Mouse (Mus musculus): ENCODE measurements around the gene Gadd45b.

The Gadd45b gene

GRCm38 (mm10) chr10:80929299-80930226 is at the start of gene Gadd45b:
Gene Gadd45b (plus strand): TSS chr10:80930073.
- peak; percentile 99 for DNase-seq (ENCODE audit: low read depth, low spot score)

- peak; percentile 87 for DNase-seq (ENCODE audit: low read depth, low spot score)
Observed at GRCm38 (mm10) chr10:80880131-80880641, 49.7 kb upstream of the Gadd45b start.

DNA sequence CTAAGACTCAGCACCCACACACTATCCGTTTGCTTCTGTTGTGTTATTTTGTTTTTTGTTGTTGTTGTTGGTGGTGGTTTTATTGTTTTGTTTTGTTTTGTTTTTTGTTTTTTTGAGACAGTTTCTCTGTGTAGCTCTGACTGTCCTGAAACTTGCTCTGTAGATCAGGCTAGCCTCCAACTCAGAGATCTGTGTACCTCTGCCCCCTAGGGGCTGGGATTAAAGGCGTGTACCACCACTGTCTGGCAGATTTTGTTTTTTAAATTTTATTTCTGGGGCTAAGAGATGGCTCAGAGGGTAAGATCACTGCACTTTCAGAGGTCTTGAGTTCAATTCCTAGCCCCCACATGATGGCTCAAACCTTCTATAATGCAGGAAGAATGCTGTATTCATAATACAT is 49.0 kb upstream of the Gadd45b start:
- DNase-seq (ENCODE audit: low read depth, low spot score) = peak; percentile 55

GRCm38 (mm10) chr10:80881301-80881700 is 48.6 kb upstream of the Gadd45b start:
- peak; percentile 89 for DNase-seq (ENCODE audit: low read depth, low spot score)

DNA sequence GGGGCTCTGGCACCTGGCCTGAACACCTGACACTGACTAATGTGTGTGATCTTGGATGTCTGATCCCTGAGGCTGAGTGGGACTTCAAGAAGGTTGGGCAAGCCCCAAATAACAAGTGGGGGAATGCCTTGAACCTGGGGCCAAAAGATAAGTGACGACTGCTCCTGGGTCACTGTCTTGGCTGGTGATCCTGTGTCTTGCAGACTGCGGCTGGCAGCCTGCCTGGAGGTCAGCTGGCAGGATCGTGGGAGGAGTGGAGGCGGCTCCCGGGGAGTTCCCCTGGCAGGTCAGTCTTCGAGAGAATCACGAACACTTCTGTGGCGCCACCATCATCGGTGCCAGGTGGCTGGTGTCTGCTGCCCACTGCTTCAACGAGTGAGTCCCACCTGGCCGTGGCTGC is 42.7 kb upstream of the Gadd45b start:
- no peak for DNase-seq (ENCODE audit: low read depth, low spot score)

GRCm38 (mm10) chr10:80895100-80895499 is 34.8 kb upstream of the Gadd45b start:
- no peak for DNase-seq (ENCODE audit: low read depth, low spot score)

GRCm38 (mm10) chr10:80895697-80896096 is 34.2 kb upstream of the Gadd45b start:
- no peak for DNase-seq (ENCODE audit: low read depth, low spot score)

GRCm38 (mm10) chr10:80896581-80897485 is 33.0 kb upstream of the Gadd45b start:
- no peak for DNase-seq (ENCODE audit: low read depth, low spot score)

GRCm38 (mm10) chr10:80897861-80898510 is 31.9 kb upstream of the Gadd45b start:
- no peak for DNase-seq (ENCODE audit: low read depth, low spot score)

GRCm38 (mm10) chr10:80899074-80899473 is 30.8 kb upstream of the Gadd45b start:
- DNase-seq (ENCODE audit: low read depth, low spot score) = no peak

GRCm38 (mm10) chr10:80899591-80900317 is 30.1 kb upstream of the Gadd45b start:
- DNase-seq (ENCODE audit: low read depth, low spot score) = no peak

GRCm38 (mm10) chr10:80900318-80901247 is 29.3 kb upstream of the Gadd45b start, which contains the start of gene Timm13:
Gene Timm13 (minus strand): TSS chr10:80900969.
- DNase-seq (ENCODE audit: low read depth, low spot score) = peak; percentile 99

DNA sequence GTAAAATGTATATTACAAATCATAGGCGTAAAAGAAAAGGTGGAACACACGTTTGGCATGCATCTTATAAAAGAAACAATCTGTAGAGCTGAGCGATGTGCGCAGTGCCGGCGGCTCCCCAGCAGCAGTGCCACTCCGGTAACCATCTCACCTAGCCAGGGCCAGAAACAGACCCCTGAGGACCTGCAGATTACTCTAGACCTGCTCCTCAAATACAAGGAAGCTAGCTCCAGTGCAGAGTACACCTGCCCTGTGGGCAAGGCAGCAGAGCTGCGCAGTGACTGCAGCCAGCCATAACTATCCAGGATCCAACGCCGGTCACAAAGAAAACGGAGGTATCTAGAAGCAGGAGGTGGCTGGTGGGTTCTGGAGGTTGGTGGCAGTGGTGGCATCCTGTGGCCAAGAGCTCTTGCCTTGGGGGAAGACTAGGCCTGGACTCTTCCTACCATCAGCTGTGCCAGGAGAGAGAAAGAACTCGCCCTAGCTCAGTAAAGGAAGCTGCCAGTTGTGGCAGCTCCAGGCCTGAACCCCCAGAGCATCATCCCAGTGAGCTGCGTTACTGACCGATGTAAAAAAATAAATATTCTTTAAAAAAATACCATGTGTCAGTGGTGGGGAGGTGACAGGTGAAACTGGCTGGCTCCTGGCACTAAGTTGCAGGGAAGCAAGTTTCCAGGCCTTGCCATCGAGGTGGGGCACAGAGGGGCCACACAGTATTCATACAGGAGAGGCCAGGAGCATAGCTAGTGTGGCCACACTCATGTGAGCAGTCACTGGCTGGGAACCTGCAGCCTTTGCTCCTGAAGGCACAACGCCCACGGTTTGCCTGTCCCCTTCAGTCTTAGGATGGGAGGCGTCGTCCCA is 28.2 kb upstream of the Gadd45b start:
- peak; percentile 29 for DNase-seq (ENCODE audit: low read depth, low spot score)

DNA sequence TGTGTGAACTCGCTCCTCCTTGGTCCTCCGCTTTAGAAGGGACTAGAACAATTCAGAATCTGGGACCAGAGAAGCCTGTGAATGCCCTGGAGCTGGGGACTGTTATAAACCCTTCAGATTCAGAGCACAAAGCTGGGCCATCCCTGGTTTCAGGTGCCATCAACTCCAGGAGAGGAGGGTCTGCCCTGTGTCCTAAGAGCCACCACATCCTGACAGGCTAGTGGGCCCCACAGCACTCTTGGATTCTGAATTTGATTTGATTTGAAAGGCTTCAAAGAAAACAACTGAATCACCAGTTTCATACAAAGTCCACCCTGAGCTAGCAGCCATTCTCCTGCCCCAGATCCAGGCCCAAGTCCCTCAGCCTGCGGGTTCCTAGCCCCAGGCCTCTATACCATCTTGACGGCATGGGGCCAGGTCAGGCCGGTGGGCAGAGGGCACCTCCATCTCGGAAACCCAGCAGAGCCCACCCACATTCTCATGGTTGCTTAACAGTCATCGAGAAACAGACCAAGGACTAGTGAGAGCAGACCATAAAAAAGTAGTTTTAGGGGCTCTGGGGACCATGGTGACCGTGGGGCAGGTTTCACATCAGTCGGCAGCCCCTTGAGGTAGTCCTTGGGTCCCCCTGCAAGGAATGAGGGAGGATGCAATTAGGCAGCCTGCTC is 27.5 kb upstream of the Gadd45b start:
- no peak for DNase-seq (ENCODE audit: low read depth, low spot score)

GRCm38 (mm10) chr10:80903282-80903681 is 26.6 kb upstream of the Gadd45b start:
- no peak for DNase-seq (ENCODE audit: low read depth, low spot score)

GRCm38 (mm10) chr10:80904004-80904693 is 25.7 kb upstream of the Gadd45b start:
- DNase-seq (ENCODE audit: low read depth, low spot score) = no peak

GRCm38 (mm10) chr10:80904709-80905108 is 25.2 kb upstream of the Gadd45b start:
- DNase-seq (ENCODE audit: low read depth, low spot score) = no peak

All from CD4-positive, CD25-positive, alpha-beta regulatory T cell, adult 2 months (primary cell).